Mouse (Mus musculus) hindbrain, embryonic 11.5 days (tissue): ENCODE results near the gene Creb3. TPM values are rescaled to one million over a fixed set of nuclear protein-coding genes. Genes with fewer than 3 reads are reported as not detected.

ENCODE experiments used
- ATAC-seq: fragments of 200-750 bp; cut with Nextera tagmentation; 2 replicates; pipeline ENCODE4 v1.8.0; 2017; ENCODE audit warnings: mild to moderate bottlenecking, moderate TSS enrichment, moderate library complexity; ENCODE audit not compliant: low FRiP score
- DNase-seq: peaks from one replicate; pipeline ENCODE4 v3.0.0-alpha.2; 2015; ENCODE audit warnings: low spot score
- H3K27ac ChIP-seq: fragments of 300-500 bp; sonication (generic); 2 replicates; pipeline ENCODE4 v1.5.1; 2014; ENCODE audit warnings: mild to moderate bottlenecking, low read depth, low read length
- H3K27me3 ChIP-seq: fragments of 300-500 bp; sonication (generic); 2 replicates; pipeline ENCODE4 v1.6.1; 2014; ENCODE audit warnings: mild to moderate bottlenecking, low read length, moderate library complexity, mixed read lengths; ENCODE audit not compliant: control insufficient read depth, insufficient read depth
- H3K36me3 ChIP-seq: fragments of 300-500 bp; sonication (generic); 2 replicates; pipeline ENCODE4 v1.6.1; 2014; ENCODE audit warnings: mild to moderate bottlenecking, low read length, moderate library complexity, mixed read lengths; ENCODE audit not compliant: control insufficient read depth, insufficient read depth
- H3K4me1 ChIP-seq: fragments of 300-500 bp; sonication (generic); replicated peaks from 2 replicates; pipeline ENCODE4 v1.6.1; 2014; ENCODE audit warnings: low read length, mixed read lengths; ENCODE audit not compliant: control insufficient read depth, insufficient read depth
- H3K4me2 ChIP-seq: fragments of 300-500 bp; sonication (generic); replicated peaks from 2 replicates; pipeline ENCODE4 v1.6.1; 2014; ENCODE audit warnings: mild to moderate bottlenecking, low read depth, low read length
- H3K4me3 ChIP-seq: fragments of 300-500 bp; sonication (generic); 2 replicates; pipeline ENCODE4 v1.5.1; 2014; ENCODE audit warnings: low read depth, low read length
- H3K9ac ChIP-seq: fragments of 300-500 bp; sonication (generic); 2 replicates; pipeline ENCODE4 v1.6.1; 2014; ENCODE audit warnings: low read depth, low read length
- H3K9me3 ChIP-seq: fragments of 300-500 bp; sonication (generic); 2 replicates; pipeline ENCODE4 v1.6.1; 2016; ENCODE audit warnings: low read length; ENCODE audit not compliant: control insufficient read depth
- WGBS: fragments of 180-500 bp; shearing (Covaris S2); extraction: QIAGEN DNeasy Blood & Tissue Kit; methylation state at CpG from one replicate; pipeline ENCODE4 v1.1.7; 2014; 5-methylcytosine and 5-hydroxymethylcytosine counted together
- polyA plus RNA-seq: library from polyadenylated mRNA; unstranded; fragments of >200 nt; fragmentation: Nextera tagmentation; extraction: Ambion mirVana; gene quantifications from 2 replicates; pipeline ENCODE4 v1.2.1, GENCODE M21; 2014

The Creb3 gene
- polyA plus RNA-seq, result 60.3 and 64.7 TPM in 2 replicates

GRCm38 (mm10) chr4:43561997-43562768 lies at the start of gene Creb3, which contains the start of gene Tln1:
Gene Creb3 (plus strand): TSS chr4:43562332.
Gene Tln1 (minus strand): TSS chr4:43562691.
- Histone ChIP-seq H3K9ac (peak within 1 kb of the TSS; percentile 95), H3K4me1 (peaks cover 24% of the 10 kb centered on the region), H3K4me2 (peak within 1 kb of the TSS; percentile 72), H3K4me3 (peak within 1 kb of the TSS; percentile 76), H3K27me3 (no peaks in the 10 kb centered on the region), H3K27ac (peak within 1 kb of the TSS; percentile 95), H3K36me3 (peaks cover 5% of the 10 kb centered on the region; the same call in 1 of the 2 replicates), H3K9me3 (no peaks in the 10 kb centered on the region)
- peak; percentile 94 for DNase-seq
- ATAC-seq, result peak; percentile 97
- WGBS, result under 1% methylated on average over 62 of the region's 62 CpGs

- no peak overlapping the region for H3K4me2 ChIP-seq
- H3K27me3 ChIP-seq, result no peaks in the 10 kb centered on the region
- no peak overlapping the region for H3K4me3 ChIP-seq
- no peak for ATAC-seq
- no peaks in the 10 kb centered on the region for H3K9me3 ChIP-seq
- no peak for DNase-seq
- no peak overlapping the region for H3K9ac ChIP-seq
- H3K4me1 ChIP-seq, result 0 out of 2 replicates have a peak, but pooled peaks cover 4% of the 10 kb centered on the region
- H3K36me3 ChIP-seq, result no peaks in the 10 kb centered on the region
- no peak overlapping the region for H3K27ac ChIP-seq
- 68% methylated on average over 7 of the region's 7 CpGs for WGBS
Measured at GRCm38 (mm10) chr4:43512653-43513052, 49.5 kb upstream of the Creb3 start.

GRCm38 (mm10) chr4:43513300-43513699 lies 48.8 kb upstream of the Creb3 start:
- WGBS, result 80% methylated on average over 4 of the region's 4 CpGs
- no peak overlapping the region for H3K4me3 ChIP-seq
- no peaks in the 10 kb centered on the region for H3K36me3 ChIP-seq
- no peak overlapping the region for H3K4me2 ChIP-seq
- H3K4me1 ChIP-seq, result 0 out of 2 replicates have a peak, but pooled peaks cover 4% of the 10 kb centered on the region
- H3K27me3 ChIP-seq, result no peaks in the 10 kb centered on the region
- DNase-seq (no peak), ATAC-seq (no peak)
- no peaks in the 10 kb centered on the region for H3K9me3 ChIP-seq
- no peak overlapping the region for H3K27ac ChIP-seq
- H3K9ac ChIP-seq, result no peak overlapping the region

GRCm38 (mm10) chr4:43513791-43514190 lies 48.3 kb upstream of the Creb3 start:
- ATAC-seq, result no peak
- 81% methylated on average over 4 of the region's 4 CpGs for WGBS
- no peak overlapping the region for H3K4me2 ChIP-seq

GRCm38 (mm10) chr4:43515764-43516708 lies 46.1 kb upstream of the Creb3 start:
- Histone ChIP-seq H3K9ac (no peak overlapping the region), H3K36me3 (no peaks in the 10 kb centered on the region), H3K4me2 (no peak overlapping the region), H3K9me3 (no peaks in the 10 kb centered on the region), H3K4me3 (no peak overlapping the region), H3K27ac (no peak overlapping the region), H3K4me1 (0 out of 2 replicates have a peak, but pooled peaks cover 4% of the 10 kb centered on the region), H3K27me3 (no peaks in the 10 kb centered on the region)
- ATAC-seq (no peak), DNase-seq (no peak)
- 76% methylated on average over 11 of the region's 11 CpGs for WGBS

More at GRCm38 (mm10) chr4:43513791-43514190, 48.3 kb upstream of the Creb3 start:
- Histone ChIP-seq H3K9ac (no peak overlapping the region), H3K4me1 (0 out of 2 replicates have a peak, but pooled peaks cover 4% of the 10 kb centered on the region), H3K9me3 (no peaks in the 10 kb centered on the region), H3K27me3 (no peaks in the 10 kb centered on the region), H3K4me3 (no peak overlapping the region), H3K36me3 (no peaks in the 10 kb centered on the region), H3K27ac (no peak overlapping the region)
- no peak for DNase-seq

- Histone ChIP-seq H3K27ac (no peak overlapping the region), H3K9me3 (no peaks in the 10 kb centered on the region), H3K4me3 (no peak overlapping the region), H3K27me3 (peaks cover 26% of the 10 kb centered on the region), H3K9ac (no peak overlapping the region), H3K4me2 (0 out of 2 replicates have a peak overlapping the region, but pooled peaks have one; percentile 20), H3K36me3 (no peaks in the 10 kb centered on the region), H3K4me1 (peaks cover 12% of the 10 kb centered on the region)
- ATAC-seq (no peak), DNase-seq (no peak)
- 11% methylated on average over 10 of the region's 10 CpGs for WGBS
Measured at GRCm38 (mm10) chr4:43519551-43519950, 42.6 kb upstream of the Creb3 start.

- Histone ChIP-seq H3K27me3 (peaks cover 30% of the 10 kb centered on the region), H3K9me3 (no peaks in the 10 kb centered on the region), H3K4me3 (no peak overlapping the region), H3K27ac (no peak overlapping the region), H3K4me2 (0 out of 2 replicates have a peak overlapping the region, but pooled peaks have one; percentile 20), H3K9ac (no peak overlapping the region), H3K36me3 (no peaks in the 10 kb centered on the region), H3K4me1 (peaks cover 12% of the 10 kb centered on the region)
- ATAC-seq (peak; percentile 50; the same call in 1 of the 2 replicates), DNase-seq (peak; percentile 94)
- WGBS, result 15% methylated on average over 6 of the region's 6 CpGs
Measured at GRCm38 (mm10) chr4:43519956-43520355, 42.2 kb upstream of the Creb3 start.

- Histone ChIP-seq H3K27me3 (peaks cover 24% of the 10 kb centered on the region), H3K9ac (no peak overlapping the region), H3K4me3 (no peak overlapping the region), H3K27ac (no peak overlapping the region), H3K4me2 (no peak overlapping the region), H3K36me3 (peaks cover 5% of the 10 kb centered on the region; the same call in 1 of the 2 replicates), H3K4me1 (peaks cover 8% of the 10 kb centered on the region), H3K9me3 (no peaks in the 10 kb centered on the region)
- DNase-seq, result peak; percentile 37
- ATAC-seq, result no peak
- 66% methylated on average over 5 of the region's 5 CpGs for WGBS
Measured at GRCm38 (mm10) chr4:43527880-43528279, 34.3 kb upstream of the Creb3 start.
